Mouse (Mus musculus) cerebellum, postnatal 14 days (tissue): ENCODE data around the gene Irf2.

Experiments used
- DNase-seq, 2 experiments: peaks; one replicate each; pipeline ENCODE4 v3.0.0; 2021; ENCODE audit warnings: mixed read lengths in 2 of 2

The Irf2 gene

DNA sequence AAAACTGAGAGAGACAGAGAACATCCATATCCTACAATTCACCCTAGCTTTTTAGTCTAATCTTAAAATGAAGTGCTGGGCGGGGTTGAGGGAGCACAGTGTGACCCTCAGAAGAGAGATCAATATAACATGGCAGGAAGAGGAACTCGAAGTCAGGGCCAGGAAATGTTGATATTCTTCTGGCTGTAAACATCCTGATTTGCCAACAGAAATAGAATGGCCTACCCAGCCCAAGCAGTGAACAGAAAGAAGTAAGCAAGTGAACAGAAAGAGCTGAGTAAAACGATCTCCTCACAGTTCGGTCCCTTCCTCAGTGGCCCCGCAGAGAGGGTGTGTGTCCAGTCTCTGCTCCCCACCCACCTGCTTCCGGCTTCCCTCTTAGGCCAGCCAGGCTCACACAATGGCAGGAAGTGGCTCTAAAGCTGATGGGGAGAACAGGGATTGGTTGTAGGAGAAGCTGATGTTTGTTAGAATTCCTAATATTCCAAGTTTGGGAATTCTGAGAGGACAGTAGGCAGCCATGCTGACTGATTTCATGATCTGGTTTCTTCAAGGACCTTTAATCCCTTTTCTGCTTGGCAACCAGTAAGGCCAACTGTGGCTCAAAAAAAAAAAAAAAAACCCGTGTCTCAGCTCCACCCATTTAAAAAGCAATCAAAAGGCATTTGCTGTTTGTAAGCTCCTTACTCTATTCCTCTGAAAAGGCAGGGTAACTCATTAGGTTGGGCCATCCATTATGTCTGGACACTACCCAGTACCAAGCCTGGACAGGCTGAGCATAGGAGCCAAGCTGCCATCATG, 105.6 kb downstream of the Irf2 start:
- DNase-seq: no peak

DNA sequence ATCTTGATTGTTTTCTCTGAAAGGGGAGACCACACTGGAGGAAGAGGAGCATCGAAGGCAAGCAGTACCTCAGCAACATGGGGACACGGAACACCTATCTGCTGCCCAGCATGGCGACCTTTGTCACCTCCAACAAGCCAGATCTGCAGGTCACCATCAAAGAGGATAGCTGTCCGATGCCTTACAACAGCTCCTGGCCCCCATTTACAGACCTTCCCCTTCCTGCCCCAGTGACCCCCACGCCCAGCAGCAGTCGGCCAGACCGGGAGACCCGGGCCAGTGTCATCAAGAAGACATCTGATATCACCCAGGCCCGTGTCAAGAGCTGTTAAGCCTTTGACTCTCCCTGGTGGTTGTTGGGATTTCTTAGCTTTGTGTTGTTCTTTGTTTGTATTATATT, 106.4 kb downstream of the Irf2 start:
- DNase-seq: no peak

DNA sequence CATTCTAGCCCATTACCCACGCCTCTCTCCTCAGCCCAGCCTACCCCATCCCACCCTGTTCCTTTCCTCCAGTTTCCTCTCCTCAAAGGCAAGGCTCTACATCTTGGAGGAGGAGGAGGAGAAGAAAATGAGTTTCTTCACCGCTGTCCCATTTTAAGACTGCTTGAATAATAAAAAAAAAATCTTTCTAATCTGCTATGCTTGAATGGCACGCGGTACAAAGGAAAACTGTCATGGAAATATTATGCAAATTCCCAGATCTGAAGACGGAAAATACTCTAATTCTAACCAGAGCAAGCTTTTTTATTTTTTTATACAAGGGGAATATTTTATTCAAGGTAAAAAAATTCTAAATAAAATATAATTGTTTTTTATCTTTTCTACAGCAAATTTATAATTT, 107.4 kb downstream of the Irf2 start:
- no peak for DNase-seq

DNA sequence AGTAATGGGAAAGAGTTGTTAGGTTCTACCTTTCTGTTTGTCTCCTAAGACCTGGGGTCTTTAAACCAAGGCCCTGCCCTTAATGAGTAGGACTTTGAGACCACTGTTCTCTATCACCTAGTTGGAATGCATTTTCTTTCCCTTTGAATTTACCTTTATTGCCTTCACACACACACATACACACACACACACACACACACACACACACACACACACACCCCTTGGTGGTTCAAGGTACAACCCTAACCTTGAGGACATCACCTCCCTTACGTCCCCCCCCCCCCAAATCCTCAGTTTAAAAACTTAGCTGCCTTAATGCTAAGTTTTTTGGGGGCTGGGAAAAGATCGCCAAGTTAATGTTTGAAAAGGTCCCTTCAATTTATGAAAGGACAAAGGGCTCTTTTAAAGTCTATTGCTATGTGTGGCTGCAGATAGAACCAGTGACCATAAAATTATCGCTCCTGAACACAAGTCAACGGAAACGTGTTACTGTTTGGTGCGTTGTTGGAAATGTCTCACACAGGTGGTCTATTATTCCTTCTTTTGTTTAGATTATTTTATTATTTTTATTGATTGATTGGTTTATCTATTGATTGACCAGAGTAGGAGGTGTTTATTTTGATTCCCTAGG, 108.6 kb downstream of the Irf2 start:
- no peak for DNase-seq

DNA sequence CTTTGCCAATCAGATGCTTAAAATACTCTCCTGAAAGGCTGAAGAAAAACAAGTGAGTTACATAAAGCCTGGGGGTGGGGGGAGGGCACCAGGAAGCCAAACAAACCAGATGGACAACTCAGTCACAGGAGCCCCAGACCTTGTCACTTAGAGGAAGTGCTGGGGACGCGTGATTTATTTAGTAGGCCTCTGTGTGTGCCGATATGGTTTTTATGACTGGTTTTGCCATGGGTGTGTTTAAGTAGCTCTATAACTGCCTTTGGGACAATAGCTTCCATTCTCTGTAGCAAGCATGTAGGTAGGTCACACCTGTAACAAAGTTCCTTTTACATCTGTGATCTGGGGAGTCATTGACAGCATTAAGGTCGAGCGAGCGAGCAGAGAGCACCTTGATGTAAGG, 109.4 kb downstream of the Irf2 start:
- no peak for DNase-seq

DNA sequence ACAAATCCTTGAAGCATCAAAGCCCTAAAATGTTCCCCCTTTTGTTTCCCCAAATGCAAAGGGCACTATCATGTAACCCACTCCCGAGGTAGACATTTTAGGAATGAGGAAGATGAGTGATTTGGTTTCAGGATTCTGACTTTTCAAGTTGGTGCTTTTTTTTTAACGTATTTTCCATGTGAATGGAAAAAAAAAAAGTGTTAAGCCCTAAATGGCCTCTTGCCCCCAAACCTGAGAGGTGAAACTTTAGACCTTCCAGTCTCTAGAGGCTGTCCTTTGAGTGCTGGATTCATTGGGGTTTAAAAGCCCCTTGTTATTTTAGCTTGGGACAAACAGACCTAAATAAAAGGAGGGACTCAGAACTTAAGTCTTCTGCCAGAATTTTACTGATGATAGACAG, 109.9 kb downstream of the Irf2 start:
- DNase-seq: no peak

DNA sequence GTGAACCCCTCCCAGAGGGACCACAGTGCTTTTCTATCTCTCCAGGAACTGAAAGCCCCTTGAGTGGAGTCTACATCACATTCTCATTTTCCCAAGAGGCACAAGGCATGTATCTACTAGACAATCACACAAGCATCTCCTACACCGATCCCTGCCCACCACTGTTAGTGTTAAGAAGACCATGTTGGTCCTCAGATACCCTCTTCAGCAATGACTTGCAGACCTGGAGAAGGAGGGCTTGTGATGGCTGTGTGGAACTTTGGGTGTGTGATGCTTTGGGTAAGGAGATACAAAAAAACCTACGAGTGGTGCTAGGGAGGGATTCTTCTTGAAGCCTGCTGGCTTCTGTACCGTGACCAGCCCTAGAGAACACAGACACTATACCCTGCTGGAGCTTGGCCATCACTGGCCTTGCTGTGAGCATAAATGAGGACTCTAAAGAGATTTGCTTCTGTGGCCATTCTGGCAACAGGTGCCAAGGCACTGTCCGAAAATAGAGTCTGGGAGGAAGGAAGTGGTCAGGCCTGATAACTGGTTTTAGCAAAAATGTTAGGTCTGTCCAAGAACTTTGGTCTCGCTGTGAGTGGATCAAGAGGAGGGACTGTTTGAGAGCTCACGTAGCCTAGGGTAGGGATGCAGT, 110.8 kb downstream of the Irf2 start:
- DNase-seq: no peak

DNA sequence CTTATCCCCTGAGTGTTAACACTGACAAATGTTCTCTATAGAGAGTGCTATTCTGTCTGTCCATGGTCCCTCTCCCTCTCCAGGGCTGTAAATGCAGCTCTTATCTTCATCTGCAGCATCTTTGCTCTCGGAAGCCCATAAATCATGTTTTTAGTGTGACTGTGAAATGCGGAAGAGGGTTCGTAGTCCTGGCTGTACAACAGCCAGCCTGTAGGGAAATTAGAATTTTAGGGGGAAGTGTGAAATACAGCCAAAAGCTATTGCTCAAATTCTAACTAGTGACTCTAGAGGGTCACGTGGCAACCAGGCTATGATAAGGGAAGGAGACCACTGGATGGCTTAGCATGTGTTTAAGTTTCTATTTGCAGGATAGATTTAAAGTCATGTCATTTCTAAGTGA, 112.0 kb downstream of the Irf2 start:
- DNase-seq: no peak

DNA sequence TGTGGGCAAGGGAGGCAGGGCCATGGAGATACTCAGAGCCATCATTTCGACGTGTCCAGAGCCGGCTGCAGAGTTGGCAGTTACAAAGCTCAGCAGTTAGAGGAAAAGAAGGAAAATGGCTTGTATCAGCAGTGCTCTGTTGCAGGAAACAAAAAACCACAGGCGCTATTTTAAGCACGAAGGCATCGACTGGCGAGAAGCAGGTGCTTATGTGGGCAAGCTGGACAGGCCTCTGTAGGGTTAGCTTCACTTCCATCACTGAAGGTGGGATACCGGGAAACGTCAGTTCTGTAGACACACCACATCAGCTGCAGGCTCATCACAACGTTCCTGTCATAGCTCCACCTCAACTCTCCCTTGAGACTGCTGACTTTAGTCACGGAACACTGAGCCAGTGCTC, 112.8 kb downstream of the Irf2 start:
- no peak for DNase-seq

DNA sequence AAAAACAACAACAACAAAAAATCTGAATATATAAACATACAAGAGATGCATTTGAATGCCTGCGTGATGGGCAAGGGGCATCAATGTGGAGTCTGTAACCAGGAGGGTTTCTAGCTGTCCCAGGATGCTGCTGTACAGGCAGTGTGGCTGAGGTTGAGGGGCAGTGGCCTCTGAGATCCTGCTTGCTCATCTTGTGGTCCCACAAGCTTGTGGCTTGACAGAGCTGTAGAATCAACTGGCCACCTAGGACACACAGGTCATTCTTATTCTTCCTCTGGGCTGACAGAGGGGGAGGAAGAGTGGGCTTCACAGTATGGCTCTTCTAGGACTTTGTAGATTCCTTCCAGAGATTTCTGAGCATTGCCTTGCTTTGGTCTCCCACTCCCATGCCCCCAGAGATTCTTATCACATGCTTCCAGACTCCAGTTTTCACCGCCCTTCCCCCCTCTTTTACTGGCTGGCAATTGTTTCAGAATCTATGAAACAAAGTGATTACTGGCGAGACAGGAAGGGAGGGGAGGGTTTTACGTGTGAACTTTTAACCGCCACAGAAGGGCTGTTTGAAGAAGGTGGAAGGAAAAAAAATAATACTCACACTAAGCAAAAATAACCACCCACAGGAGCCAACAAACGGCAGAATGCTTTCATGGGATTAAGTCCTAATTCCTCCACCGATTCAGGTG, 119.8 kb downstream of the Irf2 start:
- no peak for DNase-seq

DNA sequence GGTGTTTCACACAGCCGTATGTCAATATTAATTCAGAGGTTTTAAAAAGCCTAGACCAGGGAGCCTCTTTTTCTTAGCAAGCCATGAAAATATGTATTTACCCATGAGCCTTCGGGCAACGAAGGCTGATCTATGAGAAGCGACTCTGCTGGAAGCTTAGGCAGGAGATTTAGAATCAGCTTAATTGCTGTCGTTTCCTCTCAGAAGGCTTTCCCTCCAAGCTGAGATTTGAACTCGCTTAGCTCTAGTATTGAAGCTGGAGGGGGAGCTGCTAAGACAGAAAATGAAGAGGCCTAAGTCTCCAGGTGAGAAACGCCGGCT, 120.3 kb downstream of the Irf2 start:
- DNase-seq: no peak

DNA sequence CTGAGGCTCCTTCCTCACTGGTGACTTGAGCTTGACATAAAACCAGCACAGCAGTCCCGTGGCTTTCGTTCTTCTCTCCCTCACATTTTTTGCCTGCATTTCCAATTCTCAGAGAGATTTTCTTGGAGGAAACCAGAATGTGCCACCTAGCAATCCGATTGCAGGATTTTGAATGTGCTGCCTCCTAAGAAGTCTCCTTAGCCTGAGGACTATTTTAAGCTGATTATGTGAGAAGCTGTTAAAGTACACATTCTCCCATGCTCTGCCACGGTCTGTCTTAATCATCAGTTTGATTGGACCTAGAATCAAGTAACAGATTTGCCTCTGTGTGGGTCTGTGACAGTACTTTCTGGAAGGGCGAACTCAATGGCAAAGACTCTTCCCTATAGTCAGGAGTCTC, 123.0 kb downstream of the Irf2 start:
- DNase-seq: no peak

DNA sequence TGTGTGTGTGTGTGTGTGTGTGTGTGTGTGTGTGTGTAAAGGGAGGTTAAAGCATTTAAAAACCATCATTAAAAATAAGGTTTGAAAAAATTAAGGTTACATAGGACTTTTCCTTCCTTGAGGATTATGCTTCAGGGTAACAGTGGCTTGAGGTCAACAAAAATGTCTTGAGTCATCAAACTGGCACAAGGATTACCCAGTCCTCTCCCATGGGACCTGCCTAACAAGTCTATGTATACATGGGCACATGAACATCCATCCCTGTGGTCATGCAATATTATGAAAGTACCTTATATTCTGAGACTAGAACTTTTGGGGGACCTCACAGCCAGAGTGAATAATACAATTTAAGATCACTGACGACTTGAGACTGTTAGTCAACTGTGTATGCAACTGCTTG, 125.9 kb downstream of the Irf2 start:
- DNase-seq: no peak

DNA sequence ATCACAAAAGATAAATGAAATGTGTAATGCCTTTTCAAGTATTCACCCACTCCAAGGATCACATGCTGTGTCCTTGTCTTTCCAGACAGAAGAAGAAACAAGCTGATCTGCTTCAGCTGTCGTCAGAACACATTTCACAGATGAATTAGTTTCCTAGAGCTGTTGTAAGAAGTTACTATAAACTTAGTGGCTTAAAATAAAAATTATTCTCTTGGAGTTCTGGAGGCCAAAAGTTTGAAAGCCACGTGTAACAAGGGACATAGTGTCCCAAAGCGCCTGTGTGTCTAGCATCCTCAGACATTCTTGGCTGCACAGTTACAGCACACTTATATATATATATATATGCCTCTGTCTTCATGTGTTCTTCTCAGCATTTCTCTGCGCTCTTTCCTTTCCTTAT, 127.9 kb downstream of the Irf2 start:
- no peak for DNase-seq

DNA sequence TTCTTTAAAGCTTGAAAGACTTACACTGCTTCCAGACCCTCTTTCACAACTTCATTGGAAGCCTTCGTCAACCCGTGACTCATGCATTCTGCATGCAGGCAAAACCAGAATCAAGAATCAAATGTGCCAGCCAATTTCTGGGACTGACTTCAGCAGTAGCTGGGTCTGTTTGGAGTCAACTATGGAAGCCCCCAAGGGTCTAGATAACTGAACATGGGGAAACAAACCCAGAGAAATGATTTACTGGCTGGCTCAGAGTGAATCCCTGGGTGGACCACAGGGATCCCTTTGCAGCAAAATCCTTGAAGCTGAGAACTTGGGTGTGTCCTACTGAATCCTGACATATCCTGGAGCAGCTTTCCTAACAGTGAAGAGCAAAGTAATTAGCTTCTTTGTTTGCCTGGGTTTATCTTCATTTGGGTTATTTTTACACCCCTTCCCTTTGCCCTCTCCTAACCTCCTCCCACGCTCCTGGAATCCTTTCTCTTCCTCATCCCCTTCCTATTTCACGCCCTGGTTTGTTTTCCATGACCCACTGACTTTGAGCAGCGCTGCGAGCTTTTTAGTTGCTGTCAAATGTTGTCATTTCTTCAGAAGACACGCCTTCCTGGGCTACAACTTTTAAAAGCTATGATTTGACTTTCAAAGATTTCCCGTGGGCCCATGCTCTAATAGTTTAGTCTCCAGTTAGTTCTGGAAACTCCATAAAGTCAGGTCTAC, 129.0 kb downstream of the Irf2 start:
- DNase-seq: no peak

DNA sequence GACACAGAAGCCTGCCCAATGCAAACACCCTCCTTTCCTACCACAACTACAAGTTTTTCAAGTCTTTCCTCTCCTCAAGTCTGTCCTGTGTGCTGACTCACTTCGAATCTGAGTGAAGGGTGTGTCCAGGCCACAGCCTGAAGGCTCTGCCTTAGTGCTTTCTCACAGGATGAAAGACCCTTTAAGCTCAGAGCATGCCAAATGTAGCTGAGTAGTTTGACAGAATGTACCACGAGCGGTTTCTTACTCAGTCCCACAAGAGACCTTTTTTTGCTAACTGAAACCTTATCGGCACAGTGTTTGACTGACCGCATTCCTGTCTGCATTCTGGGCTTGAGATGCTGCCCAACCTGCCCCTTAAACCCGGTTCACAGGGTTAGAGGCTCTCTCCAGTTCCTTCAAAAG, 130.0 kb downstream of the Irf2 start:
- DNase-seq: no peak

DNA sequence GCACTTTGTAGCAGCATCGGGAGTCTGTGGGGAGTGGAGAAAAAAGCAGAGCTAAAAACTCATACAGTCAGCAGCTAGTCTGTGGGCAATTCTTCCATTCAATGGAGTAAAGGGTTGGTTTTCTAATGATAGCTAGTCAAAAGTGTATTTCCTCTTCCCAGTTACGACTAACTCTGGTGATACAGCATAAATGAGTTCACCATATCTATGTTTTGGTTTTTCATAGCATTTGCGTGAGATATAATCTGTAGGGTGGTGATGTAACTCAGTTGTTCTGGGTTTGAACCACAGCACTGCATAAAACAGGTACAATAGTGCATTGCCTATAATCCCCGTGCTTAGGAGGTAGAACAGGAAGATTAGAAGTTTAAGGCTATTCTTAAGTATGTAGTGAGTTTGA, 131.6 kb downstream of the Irf2 start:
- DNase-seq: no peak

DNA sequence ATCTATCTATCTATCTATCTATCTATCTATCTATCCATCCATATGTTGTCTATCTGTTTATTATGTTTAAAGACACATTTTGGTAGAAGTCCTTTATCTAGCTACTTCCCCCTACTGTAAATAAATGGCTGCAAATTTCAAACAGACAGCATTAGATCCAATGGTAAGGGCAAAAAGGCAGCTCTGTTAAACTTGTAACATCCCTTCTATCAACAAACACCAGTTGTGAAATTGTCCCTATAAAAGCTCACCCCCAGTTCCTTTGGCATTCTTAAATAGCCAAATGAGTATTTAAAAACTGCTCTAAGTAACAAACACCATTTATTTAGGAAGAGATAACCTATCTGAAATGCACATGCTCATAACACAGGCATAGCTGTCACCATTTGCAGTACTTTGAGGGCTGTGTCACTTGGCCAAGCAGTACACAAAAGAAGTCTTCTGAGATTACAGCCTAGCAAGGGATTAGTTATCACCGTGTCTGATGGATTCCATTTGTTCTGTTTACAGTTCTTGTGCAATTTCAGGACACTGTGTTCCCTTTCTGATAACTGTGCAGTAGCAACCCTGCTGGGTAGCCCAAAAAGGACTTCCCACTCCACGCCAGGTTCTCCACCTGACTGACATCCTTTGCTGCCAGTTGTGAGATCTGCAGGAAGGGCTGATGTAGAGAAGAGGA, 136.2 kb downstream of the Irf2 start:
- DNase-seq: no peak

DNA sequence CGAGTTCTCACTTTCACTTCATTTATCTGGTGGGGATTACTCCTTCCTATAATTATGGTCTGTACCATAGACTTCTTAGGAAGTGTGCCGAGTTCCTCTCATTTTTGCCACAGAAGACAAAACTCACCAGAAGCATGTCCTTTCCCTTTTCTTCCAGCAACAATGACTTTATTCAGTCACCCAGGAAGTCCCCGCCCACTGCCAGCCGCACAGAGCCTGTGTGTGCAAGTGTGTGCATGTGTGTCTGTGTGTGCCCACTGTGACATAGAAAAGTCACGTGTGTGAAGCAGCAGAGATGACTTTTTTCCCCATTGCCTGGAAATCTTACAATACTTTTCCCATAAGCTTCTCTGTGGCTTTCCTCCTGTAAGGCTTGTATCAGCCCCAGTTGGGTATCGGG, 141.8 kb downstream of the Irf2 start:
- DNase-seq: no peak

DNA sequence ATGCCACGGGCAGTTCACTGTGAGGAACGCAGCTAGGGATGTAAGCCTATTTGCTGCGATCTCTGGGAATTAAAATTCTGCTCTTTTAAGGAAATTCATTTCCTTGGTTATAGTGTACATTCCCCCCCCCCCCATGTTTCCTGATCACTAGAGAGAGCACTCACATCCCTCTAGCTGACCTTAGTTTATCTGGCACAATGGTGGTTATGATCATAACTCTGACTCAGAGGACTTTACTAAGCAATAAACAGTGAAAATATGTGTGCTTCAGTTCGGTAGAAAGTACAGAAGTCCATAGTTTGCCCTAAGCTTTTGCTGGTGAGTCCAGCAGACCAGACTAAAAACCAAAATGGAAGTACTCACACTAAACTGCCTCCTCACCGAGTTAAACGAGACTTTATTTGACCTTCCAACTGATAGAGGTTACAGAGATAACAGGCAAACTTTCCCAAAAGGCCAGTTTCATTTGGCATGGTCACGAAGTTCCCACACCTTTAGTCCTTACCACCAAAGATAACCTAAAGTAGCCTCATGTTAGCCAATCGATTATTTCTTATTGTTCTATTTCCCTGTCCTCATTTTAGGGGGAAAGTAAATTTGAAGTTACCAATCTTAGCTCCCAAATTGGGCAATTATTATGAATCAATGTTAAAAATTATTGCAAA, 142.4 kb downstream of the Irf2 start:
- DNase-seq: no peak

DNA sequence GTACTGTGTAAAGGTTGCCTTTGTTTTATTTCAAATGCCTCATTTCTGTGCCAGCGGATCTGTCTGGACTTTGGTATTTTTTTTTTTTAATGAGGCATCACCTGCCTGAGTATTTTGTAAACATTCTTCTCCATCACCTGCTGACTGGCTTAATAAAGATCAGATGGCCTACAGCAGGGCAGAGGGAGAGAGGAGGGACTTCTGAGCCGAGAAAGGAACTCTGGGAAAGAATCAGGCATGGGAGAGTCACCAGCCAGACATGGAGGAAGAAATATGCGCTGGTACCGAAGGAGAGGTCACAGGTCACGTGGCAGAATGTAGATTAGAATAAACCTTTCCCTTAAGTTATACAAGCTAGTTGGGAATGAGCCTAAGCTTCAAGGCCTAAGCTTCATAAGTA, 143.2 kb downstream of the Irf2 start:
- DNase-seq: no peak
